Mouse (Mus musculus) limb, embryonic 12.5 days (tissue): ENCODE data around the gene Sgo2a. TPM values are rescaled to one million over a fixed set of nuclear protein-coding genes. Genes with fewer than 3 reads are reported as not detected.
"Not testable (repeated sequence)": the region's sequence is repeated elsewhere in the genome, so short reads cannot be mapped to it uniquely, and the experiment has no call there.

Experiments used
- ATAC-seq: fragments of 200-750 bp; cut with Nextera tagmentation; 2 replicates; pipeline ENCODE4 v1.8.0; 2017; ENCODE audit warnings: low read depth, moderate TSS enrichment; ENCODE audit not compliant: insufficient number of reproducible peaks, insufficient read depth, low FRiP score, low TSS enrichment
- H3K27ac ChIP-seq: fragments of 300-500 bp; sonication (generic); 2 replicates; pipeline ENCODE4 v1.5.1; 2016; ENCODE audit warnings: mild to moderate bottlenecking, moderate library complexity
- H3K27me3 ChIP-seq: fragments of 300-500 bp; sonication (generic); 2 replicates; pipeline ENCODE4 v1.6.1; 2016; ENCODE audit warnings: mild to moderate bottlenecking, moderate library complexity
- H3K36me3 ChIP-seq: fragments of 300-500 bp; sonication (generic); 2 replicates; pipeline ENCODE4 v1.6.1; 2016; ENCODE audit warnings: mild to moderate bottlenecking, moderate library complexity
- H3K4me1 ChIP-seq: fragments of 300-500 bp; sonication (generic); replicated peaks from 2 replicates; pipeline ENCODE4 v1.6.1; 2016
- H3K4me2 ChIP-seq: fragments of 300-500 bp; sonication (generic); 2 replicates; pipeline ENCODE4 v1.6.1; 2016; ENCODE audit warnings: mild to moderate bottlenecking, moderate library complexity
- H3K4me3 ChIP-seq: fragments of 300-500 bp; sonication (generic); replicated peaks from 2 replicates; pipeline ENCODE4 v1.5.1; 2016; ENCODE audit warnings: mild to moderate bottlenecking
- H3K9ac ChIP-seq: fragments of 300-500 bp; sonication (generic); replicated peaks from 2 replicates; pipeline ENCODE4 v1.6.1; 2016; ENCODE audit warnings: mild to moderate bottlenecking, moderate library complexity
- H3K9me3 ChIP-seq: fragments of 300-500 bp; sonication (generic); 2 replicates; pipeline ENCODE4 v1.6.1; 2016; ENCODE audit warnings: mild to moderate bottlenecking, moderate library complexity
- WGBS: fragments of 180-500 bp; shearing (Covaris S2); methylation state at CpG from one replicate; pipeline ENCODE4 v1.1.7; 2016; 5-methylcytosine and 5-hydroxymethylcytosine counted together
- polyA plus RNA-seq: library from polyadenylated mRNA; unstranded; fragments of >200 nt; fragmentation: Nextera tagmentation; extraction: Ambion mirVana; gene quantifications from 2 replicates; pipeline ENCODE4 v1.2.1, GENCODE M21; 2016

Gene Sgo2a
- polyA plus RNA-seq, 1 experiment from 2014 or later: 24.4 TPM

GRCm38 (mm10) chr1:58037306-58037705, 41.5 kb downstream of the Sgo2a start:
- not testable (repeated sequence) for H3K4me2 ChIP-seq, H3K9me3 ChIP-seq, ATAC-seq, H3K4me3 ChIP-seq, H3K27ac ChIP-seq, H3K4me1 ChIP-seq, H3K27me3 ChIP-seq, H3K9ac ChIP-seq, H3K36me3 ChIP-seq
- 95% methylated on average over 9 of the region's 9 CpGs for WGBS

- WGBS: 61% methylated on average over 3 of the region's 3 CpGs
- ATAC-seq: no peak
- Histone ChIP-seq H3K9me3 (no peaks in the 10 kb centered on the region), H3K9ac (no peak overlapping the region), H3K4me2 (no peak overlapping the region), H3K36me3 (no peaks in the 10 kb centered on the region), H3K27me3 (no peaks in the 10 kb centered on the region), H3K4me1 (no peaks in the 10 kb centered on the region), H3K27ac (no peak overlapping the region), H3K4me3 (no peak overlapping the region)
These were observed 49.3 kb downstream of the Sgo2a start for GRCm38 (mm10) chr1:58045076-58045475.

- no peak overlapping the region for H3K27ac ChIP-seq
- H3K9ac ChIP-seq: no peak overlapping the region
- H3K4me2 ChIP-seq: no peak overlapping the region
- no peaks in the 10 kb centered on the region for H3K27me3 ChIP-seq
- no peak for ATAC-seq
- H3K36me3 ChIP-seq: no peaks in the 10 kb centered on the region
- no peak overlapping the region for H3K4me3 ChIP-seq
- no peaks in the 10 kb centered on the region for H3K9me3 ChIP-seq
- WGBS: 67% methylated on average over 5 of the region's 5 CpGs
- no peaks in the 10 kb centered on the region for H3K4me1 ChIP-seq
These were observed 49.8 kb downstream of the Sgo2a start for GRCm38 (mm10) chr1:58045546-58045945.

GRCm38 (mm10) chr1:58046721-58047290, 51.0 kb downstream of the Sgo2a start:
- Histone ChIP-seq H3K36me3 (no peaks in the 10 kb centered on the region), H3K9me3 (no peaks in the 10 kb centered on the region), H3K4me1 (no peaks in the 10 kb centered on the region), H3K27me3 (no peaks in the 10 kb centered on the region), H3K9ac (no peak overlapping the region), H3K4me2 (no peak overlapping the region), H3K27ac (no peak overlapping the region), H3K4me3 (no peak overlapping the region)
- WGBS: 48% methylated on average over 3 of the region's 3 CpGs
- no peak for ATAC-seq

- Histone ChIP-seq H3K27ac (no peak overlapping the region), H3K4me3 (no peak overlapping the region), H3K4me2 (no peak overlapping the region), H3K36me3 (no peaks in the 10 kb centered on the region), H3K9me3 (no peaks in the 10 kb centered on the region), H3K27me3 (no peaks in the 10 kb centered on the region), H3K9ac (no peak overlapping the region), H3K4me1 (no peaks in the 10 kb centered on the region)
- no peak for ATAC-seq
- WGBS: 90% methylated on average over 5 of the region's 5 CpGs
These were observed 53.4 kb downstream of the Sgo2a start for GRCm38 (mm10) chr1:58049126-58049525.

GRCm38 (mm10) chr1:58055598-58055997, 59.8 kb downstream of the Sgo2a start:
- Histone ChIP-seq H3K36me3 (no peaks in the 10 kb centered on the region), H3K9me3 (no peaks in the 10 kb centered on the region), H3K27me3 (no peaks in the 10 kb centered on the region), H3K27ac (no peak overlapping the region), H3K9ac (no peak overlapping the region), H3K4me1 (no peaks in the 10 kb centered on the region), H3K4me3 (no peak overlapping the region), H3K4me2 (no peak overlapping the region)
- 92% methylated on average over 11 of the region's 11 CpGs for WGBS
- ATAC-seq: no peak

GRCm38 (mm10) chr1:58056074-58056807, 60.5 kb downstream of the Sgo2a start:
- Histone ChIP-seq H3K4me1 (no peaks in the 10 kb centered on the region), H3K27me3 (no peaks in the 10 kb centered on the region), H3K9me3 (no peaks in the 10 kb centered on the region), H3K36me3 (no peaks in the 10 kb centered on the region), H3K27ac (no peak overlapping the region), H3K4me3 (no peak overlapping the region), H3K4me2 (no peak overlapping the region), H3K9ac (no peak overlapping the region)
- ATAC-seq: no peak
- 86% methylated on average over 13 of the region's 13 CpGs for WGBS

GRCm38 (mm10) chr1:58056939-58057338, 61.2 kb downstream of the Sgo2a start:
- H3K4me2 ChIP-seq: no peak overlapping the region
- no peak overlapping the region for H3K27ac ChIP-seq
- H3K27me3 ChIP-seq: no peaks in the 10 kb centered on the region
- H3K9me3 ChIP-seq: no peaks in the 10 kb centered on the region
- H3K4me3 ChIP-seq: no peak overlapping the region
- H3K4me1 ChIP-seq: no peaks in the 10 kb centered on the region
- WGBS: 83% methylated on average over 11 of the region's 11 CpGs
- H3K36me3 ChIP-seq: no peaks in the 10 kb centered on the region
- no peak for ATAC-seq
- no peak overlapping the region for H3K9ac ChIP-seq

GRCm38 (mm10) chr1:58058846-58059245, 63.1 kb downstream of the Sgo2a start:
- Histone ChIP-seq H3K27ac (no peak overlapping the region), H3K4me1 (no peaks in the 10 kb centered on the region), H3K4me3 (no peak overlapping the region), H3K4me2 (no peak overlapping the region), H3K27me3 (no peaks in the 10 kb centered on the region), H3K9ac (no peak overlapping the region), H3K36me3 (no peaks in the 10 kb centered on the region), H3K9me3 (no peaks in the 10 kb centered on the region)
- WGBS: 92% methylated on average over 4 of the region's 4 CpGs
- ATAC-seq: no peak

GRCm38 (mm10) chr1:58062131-58062530, 66.4 kb downstream of the Sgo2a start:
- no peak overlapping the region for H3K9ac ChIP-seq
- no peaks in the 10 kb centered on the region for H3K36me3 ChIP-seq
- H3K4me2 ChIP-seq: no peak overlapping the region
- no peak overlapping the region for H3K4me3 ChIP-seq
- whole genome bisulfite sequencing: 93% methylated on average over 7 of the region's 7 CpGs
- H3K9me3 ChIP-seq: no peaks in the 10 kb centered on the region
- H3K4me1 ChIP-seq: no peaks in the 10 kb centered on the region
- H3K27ac ChIP-seq: no peak overlapping the region
- ATAC-seq: no peak
- no peaks in the 10 kb centered on the region for H3K27me3 ChIP-seq

GRCm38 (mm10) chr1:58065151-58065550, 69.4 kb downstream of the Sgo2a start:
- Histone ChIP-seq H3K4me1 (no peaks in the 10 kb centered on the region), H3K4me3 (no peak overlapping the region), H3K9me3 (no peaks in the 10 kb centered on the region), H3K36me3 (no peaks in the 10 kb centered on the region), H3K27me3 (no peaks in the 10 kb centered on the region), H3K9ac (no peak overlapping the region), H3K4me2 (no peak overlapping the region), H3K27ac (no peak overlapping the region)
- no peak for ATAC-seq
- WGBS: 93% methylated on average over 5 of the region's 5 CpGs

- H3K4me2 ChIP-seq: no peak overlapping the region
These were observed 69.8 kb downstream of the Sgo2a start for GRCm38 (mm10) chr1:58065606-58066005.

More at GRCm38 (mm10) chr1:58065606-58066005, 69.8 kb downstream of the Sgo2a start:
- Histone ChIP-seq H3K36me3 (no peaks in the 10 kb centered on the region), H3K4me1 (no peaks in the 10 kb centered on the region), H3K4me3 (no peak overlapping the region), H3K9ac (no peak overlapping the region), H3K9me3 (no peaks in the 10 kb centered on the region), H3K27me3 (no peaks in the 10 kb centered on the region), H3K27ac (no peak overlapping the region)
- WGBS: 64% methylated on average over 3 of the region's 3 CpGs
- ATAC-seq: no peak
